Mouse (Mus musculus): ENCODE data around the gene Taf4.

GRCm38 (mm10) chr2:179921021-179921653, 55.3 kb downstream of the Taf4 start:
- TF ChIP-seq CTCF (conservative IDR thresholded peaks at IDR 0.05; ENCODE audit: low read length) = no peak
- no peak for TF ChIP-seq POU5F1 (IDR thresholded peaks at IDR 0.05; ENCODE audit: borderline replicate concordance, low read length)
